In the genomic region with DNA sequence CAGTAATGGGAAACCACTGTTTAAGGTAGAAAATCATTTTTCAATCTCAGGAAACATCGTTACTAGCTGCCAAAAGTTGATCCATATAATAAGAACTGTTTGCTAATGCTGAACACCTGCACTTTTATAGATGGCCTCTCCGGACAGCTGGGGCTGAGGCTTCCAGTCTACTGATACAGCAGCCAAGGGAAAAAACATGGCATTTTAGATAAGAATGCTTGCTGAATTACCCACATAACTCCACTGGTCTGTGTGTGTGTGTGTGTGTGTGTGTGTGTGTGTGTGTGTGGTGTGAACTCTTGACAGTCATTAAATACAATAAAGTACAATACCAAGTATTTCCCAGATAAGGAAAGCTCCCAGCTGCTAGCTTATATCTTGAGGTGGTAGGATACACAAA, we compare ENCODE assay signal across 17 mouse cellular contexts.
DNase-seq lines count a peak whose midpoint lies in the region; ATAC-seq and TF ChIP-seq lines count a peak whose summit lies in the region.
"Had no signal": no experiment of that assay in that cellular context is flagged by ENCODE, and none has a peak within 500 bp of the region (broad histone marks: within the 10 kb centered on the region; RNA-seq: fewer than 3 reads in every experiment).

No protein-coding gene starts in this region.

- TF ChIP-seq EP300 in stomach, postnatal 0 days (optimal IDR thresholded peaks at IDR 0.05): no peak

- no peaks in the 10 kb centered on the region for H3K36me3 ChIP-seq in kidney, postnatal 0 days (ENCODE audit: insufficient read depth, low read length)
- no peaks in the 10 kb centered on the region for H3K36me3 ChIP-seq in stomach, embryonic 14.5 days (ENCODE audit: control insufficient read depth, insufficient read depth, low read length)
- no peaks in the 10 kb centered on the region for H3K36me3 ChIP-seq in stomach, postnatal 0 days (ENCODE audit: control insufficient read depth, insufficient read depth, low read length)
- no peaks in the 10 kb centered on the region for H3K36me3 ChIP-seq in limb, embryonic 14.5 days (ENCODE audit: control insufficient read depth, insufficient read depth, low read length)
- H3K36me3 ChIP-seq: limb, embryonic 15.5 days; midbrain, embryonic 13.5 days; neural tube, embryonic 13.5 days had no signal

- no peaks in the 10 kb centered on the region for H3K4me1 ChIP-seq in kidney, postnatal 0 days (replicated peaks; ENCODE audit: insufficient read depth, low read length)
- 0 out of 2 replicates have a peak, but pooled peaks cover 12% of the 10 kb centered on the region for H3K4me1 ChIP-seq in stomach, embryonic 14.5 days (ENCODE audit: control insufficient read depth, insufficient read depth, low read length)
- H3K4me1 ChIP-seq in stomach, postnatal 0 days (replicated peaks; ENCODE audit: control insufficient read depth, insufficient read depth): no peaks in the 10 kb centered on the region
- peaks cover 14% of the 10 kb centered on the region for H3K4me1 ChIP-seq in limb, embryonic 14.5 days (ENCODE audit: control insufficient read depth, insufficient read depth, low read length)
- H3K4me1 ChIP-seq: midbrain, embryonic 13.5 days; neural tube, embryonic 13.5 days had no signal

- H3K27ac ChIP-seq in kidney, postnatal 0 days: no peak overlapping the region
- H3K27ac ChIP-seq in stomach, embryonic 14.5 days (ENCODE audit: low read length): no peak overlapping the region
- no peak overlapping the region for H3K27ac ChIP-seq in stomach, postnatal 0 days (replicated peaks)
- no peak overlapping the region for H3K27ac ChIP-seq in limb, embryonic 14.5 days (replicated peaks; ENCODE audit: low read depth, low read length)
- H3K27ac ChIP-seq: limb, embryonic 15.5 days; midbrain, embryonic 13.5 days; neural tube, embryonic 13.5 days had no signal

- no peak overlapping the region for H3K4me3 ChIP-seq in kidney, postnatal 0 days (replicated peaks; ENCODE audit: low read depth, low read length)
- H3K4me3 ChIP-seq in stomach, embryonic 14.5 days (ENCODE audit: low read depth, low read length): no peak overlapping the region
- no peak overlapping the region for H3K4me3 ChIP-seq in stomach, postnatal 0 days (ENCODE audit: low read depth, low read length)
- no peak overlapping the region for H3K4me3 ChIP-seq in limb, embryonic 14.5 days (replicated peaks; ENCODE audit: low read length)
- H3K4me3 ChIP-seq: limb, embryonic 15.5 days; midbrain, embryonic 13.5 days; neural tube, embryonic 13.5 days had no signal

- no peaks in the 10 kb centered on the region for H3K9me3 ChIP-seq in kidney, postnatal 0 days (replicated peaks; ENCODE audit: low read length)
- H3K9me3 ChIP-seq in stomach, embryonic 14.5 days (ENCODE audit: control insufficient read depth, low read depth, low read length): no peaks in the 10 kb centered on the region
- H3K9me3 ChIP-seq in stomach, postnatal 0 days (ENCODE audit: control insufficient read depth, low read length): no peaks in the 10 kb centered on the region
- no peaks in the 10 kb centered on the region for H3K9me3 ChIP-seq in limb, embryonic 14.5 days (ENCODE audit: control insufficient read depth, low read length)
- H3K9me3 ChIP-seq: limb, embryonic 15.5 days; midbrain, embryonic 13.5 days; neural tube, embryonic 13.5 days had no signal

- 26% methylated on average over 2 of the region's 2 CpGs for WGBS in kidney, postnatal 0 days
- WGBS in stomach, embryonic 14.5 days: 21% methylated on average over 2 of the region's 2 CpGs
- 13% methylated on average over 2 of the region's 2 CpGs for WGBS in stomach, postnatal 0 days
- WGBS in limb, embryonic 14.5 days: 6% methylated on average over 2 of the region's 2 CpGs

- no peak for ATAC-seq in kidney, postnatal 0 days (replicated peaks; ENCODE audit: low FRiP score, low read depth)
- peak; percentile 17; the same call in 1 of the 2 replicates for ATAC-seq in stomach, embryonic 14.5 days (ENCODE audit: insufficient number of reproducible peaks, insufficient read depth, low FRiP score, low read depth)
- no peak for ATAC-seq in stomach, postnatal 0 days (ENCODE audit: low FRiP score, low TSS enrichment)
- peak; percentile 69 for ATAC-seq in limb, embryonic 14.5 days (ENCODE audit: low FRiP score, low read depth)
- no peak for ATAC-seq in granulocyte monocyte progenitor cell, adult 5-6 weeks (replicated peaks; ENCODE audit: poor library complexity, severe bottlenecking)
- ATAC-seq: liver, postnatal 0 days; midbrain, embryonic 13.5 days had no signal

- no peaks in the 10 kb centered on the region for H3K27me3 ChIP-seq in kidney, postnatal 0 days (ENCODE audit: insufficient read depth, low read length)
- no peaks in the 10 kb centered on the region for H3K27me3 ChIP-seq in stomach, embryonic 14.5 days (ENCODE audit: control insufficient read depth, insufficient read depth, low read length)
- no peaks in the 10 kb centered on the region for H3K27me3 ChIP-seq in stomach, postnatal 0 days (ENCODE audit: control insufficient read depth, insufficient read depth, low read length)
- H3K27me3 ChIP-seq in limb, embryonic 14.5 days (ENCODE audit: control insufficient read depth, insufficient read depth, low read length): no peaks in the 10 kb centered on the region
- H3K27me3 ChIP-seq: limb, embryonic 15.5 days; midbrain, embryonic 13.5 days; neural tube, embryonic 13.5 days had no signal

- no peak for TF ChIP-seq POLR2A in limb, embryonic 14.5 days (IDR thresholded peaks at IDR 0.05; ENCODE audit: borderline replicate concordance, extremely low read depth, insufficient read depth, insufficient read length)

- no peak overlapping the region for H3K4me2 ChIP-seq in kidney, postnatal 0 days (ENCODE audit: low read length)
- H3K4me2 ChIP-seq in stomach, embryonic 14.5 days (replicated peaks; ENCODE audit: low read depth, low read length): no peak overlapping the region
- H3K4me2 ChIP-seq in stomach, postnatal 0 days (replicated peaks; ENCODE audit: low read depth): no peak overlapping the region
- H3K4me2 ChIP-seq in limb, embryonic 14.5 days (replicated peaks; ENCODE audit: low read depth, low read length, severe bottlenecking): no peak overlapping the region
- H3K4me2 ChIP-seq: heart, embryonic 11.5 days; limb, embryonic 15.5 days; midbrain, embryonic 13.5 days; neural tube, embryonic 13.5 days had no signal

- TF ChIP-seq CTCF in kidney, postnatal 0 days (IDR thresholded peaks at IDR 0.05; ENCODE audit: low read depth): no peak
- no peak for TF ChIP-seq CTCF in stomach, postnatal 0 days (IDR thresholded peaks at IDR 0.05; ENCODE audit: low read depth)

- DNase-seq in kidney, postnatal 0 days (ENCODE audit: low spot score): peak; percentile 29
- no peak for DNase-seq in kidney, postnatal 10 days
- no peak for DNase-seq in stomach, postnatal 0 days (ENCODE audit: low spot score)
- DNase-seq in limb, embryonic 14.5 days (ENCODE audit: low spot score): peak; percentile 67
- DNase-seq in layer of hippocampus, adult 9-10 months (ENCODE audit: low spot score): no peak
- DNase-seq: cerebellum, adult 2 months; cerebellum, postnatal 36 days; heart, postnatal 10 days; kidney, postnatal 36 days; liver, postnatal 0 days; thymus, adult 2 months had no signal

- H3K9ac ChIP-seq in kidney, postnatal 0 days (ENCODE audit: low read depth, low read length): no peak overlapping the region
- no peak overlapping the region for H3K9ac ChIP-seq in stomach, embryonic 14.5 days (replicated peaks; ENCODE audit: low read depth, low read length)
- no peak overlapping the region for H3K9ac ChIP-seq in stomach, postnatal 0 days (ENCODE audit: low read length)
- no peak overlapping the region for H3K9ac ChIP-seq in limb, embryonic 14.5 days (ENCODE audit: low read depth, low read length, severe bottlenecking)
- H3K9ac ChIP-seq: limb, embryonic 15.5 days; liver, postnatal 0 days; midbrain, embryonic 13.5 days; neural tube, embryonic 13.5 days had no signal

Comparison
In these comparisons a context has a peak if more than half of its experiments do, and no peak if none do; other contexts are left out.
1. ATAC-seq: peak in stomach, embryonic 14.5 days (single experiment) and limb, embryonic 14.5 days (single experiment); none in kidney, postnatal 0 days (single experiment), stomach, postnatal 0 days (single experiment) and granulocyte monocyte progenitor cell, adult 5-6 weeks (single experiment).
2. DNase-seq: peak in kidney, postnatal 0 days (single experiment) and limb, embryonic 14.5 days (single experiment); none in kidney, postnatal 10 days (single experiment), stomach, postnatal 0 days (single experiment) and layer of hippocampus, adult 9-10 months (single experiment).